Mouse (Mus musculus) right cerebral cortex, postnatal 14 days (tissue): ENCODE results near the gene Pa2g4.

Experiments used
- DNase-seq: peaks from one replicate; pipeline ENCODE4 v3.0.0; 2022

Gene Pa2g4

DNA sequence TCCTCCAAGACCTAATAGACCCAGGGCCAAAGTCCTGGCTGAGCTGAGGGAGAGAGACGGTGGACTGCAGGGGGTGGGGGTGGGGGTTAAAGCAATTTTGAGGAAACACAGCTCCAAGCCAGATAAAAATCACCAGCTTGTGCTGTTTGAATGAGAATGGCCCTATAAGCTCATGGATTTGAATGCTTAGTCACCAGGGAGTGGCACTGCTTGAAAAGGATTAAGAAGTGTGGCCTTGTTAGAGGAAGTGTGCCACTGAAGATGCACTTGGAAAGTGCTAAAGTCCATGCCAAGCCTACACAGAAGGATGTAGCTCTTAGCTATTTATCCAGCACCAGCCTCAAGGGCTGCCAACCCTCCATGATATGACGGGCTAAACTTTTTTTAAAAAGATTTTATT lies 30.6 kb downstream of the Pa2g4 start:
- DNase-seq: no peak

GRCm38 (mm10) chr10:128526366-128527356 lies 39.1 kb downstream of the Pa2g4 start:
- DNase-seq: no peak

GRCm38 (mm10) chr10:128525671-128526308 lies 40.0 kb downstream of the Pa2g4 start, which contains the start of gene Esyt1:
Esyt1 (minus strand) TSS chr10:128525871.
- DNase-seq: peak; percentile 80

GRCm38 (mm10) chr10:128524732-128525662 lies 40.8 kb downstream of the Pa2g4 start:
- DNase-seq: peak; percentile 41

- no peak for DNase-seq
Observed at GRCm38 (mm10) chr10:128524111-128524731, 41.6 kb downstream of the Pa2g4 start.

DNA sequence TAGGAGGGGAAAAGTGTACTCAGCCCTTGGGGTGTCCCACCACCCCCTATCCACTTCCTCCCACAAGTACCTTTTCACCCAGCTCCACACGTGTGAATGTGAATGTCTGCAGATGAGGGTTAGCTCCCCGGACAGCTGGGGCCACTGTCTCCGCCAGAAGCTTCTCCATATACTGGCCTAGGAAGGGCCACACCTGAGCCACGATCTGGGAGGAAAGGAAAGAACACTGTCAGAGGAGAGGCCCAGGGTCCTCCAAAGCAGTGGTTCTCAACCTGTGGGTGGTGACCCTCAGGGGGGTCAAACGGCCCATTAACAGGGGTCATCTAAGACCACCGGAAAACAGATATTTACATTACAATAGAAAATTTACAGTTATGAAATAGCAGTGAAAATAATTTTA lies 43.4 kb downstream of the Pa2g4 start:
- DNase-seq: no peak

DNA sequence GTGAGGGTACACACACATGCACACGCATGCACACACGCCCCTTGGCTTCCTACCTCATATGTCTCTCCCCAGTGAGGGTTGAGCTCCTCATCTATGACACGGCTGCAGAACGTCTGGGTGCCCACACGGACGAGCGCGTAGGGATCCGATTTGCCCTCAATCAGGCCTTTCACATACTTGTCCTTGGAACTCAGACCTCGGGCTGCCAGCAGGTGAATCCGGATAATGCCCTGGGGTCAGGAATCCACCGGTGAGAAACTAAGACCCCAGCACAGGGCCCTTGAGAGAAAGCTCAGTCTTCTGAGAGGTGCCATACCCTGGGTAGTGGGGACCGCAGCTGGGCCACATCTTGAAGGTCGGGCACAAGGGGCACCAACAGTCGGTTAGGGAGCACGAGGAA lies 45.2 kb downstream of the Pa2g4 start:
- no peak for DNase-seq

DNA sequence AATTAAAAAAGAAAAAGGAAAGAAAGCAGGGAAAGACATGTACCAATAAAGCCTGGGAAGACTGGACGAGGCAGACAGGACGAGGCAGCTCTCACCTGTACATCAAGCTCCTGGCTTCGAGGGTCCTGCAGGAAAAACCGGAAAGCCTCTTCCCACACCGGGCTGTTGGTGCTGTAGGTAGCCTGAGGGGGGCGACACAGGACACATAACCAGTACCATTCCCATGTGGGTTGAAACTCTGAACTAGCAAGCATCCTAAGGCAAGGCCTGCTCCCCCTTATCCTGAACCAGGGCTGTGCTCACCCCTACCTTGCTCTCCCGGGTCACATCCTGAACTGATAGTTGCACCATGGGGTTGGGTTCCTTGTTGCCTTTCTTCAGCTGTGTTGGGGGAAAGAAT lies 47.0 kb downstream of the Pa2g4 start:
- no peak for DNase-seq

GRCm38 (mm10) chr10:128516677-128517076 lies 49.1 kb downstream of the Pa2g4 start:
- no peak for DNase-seq

DNA sequence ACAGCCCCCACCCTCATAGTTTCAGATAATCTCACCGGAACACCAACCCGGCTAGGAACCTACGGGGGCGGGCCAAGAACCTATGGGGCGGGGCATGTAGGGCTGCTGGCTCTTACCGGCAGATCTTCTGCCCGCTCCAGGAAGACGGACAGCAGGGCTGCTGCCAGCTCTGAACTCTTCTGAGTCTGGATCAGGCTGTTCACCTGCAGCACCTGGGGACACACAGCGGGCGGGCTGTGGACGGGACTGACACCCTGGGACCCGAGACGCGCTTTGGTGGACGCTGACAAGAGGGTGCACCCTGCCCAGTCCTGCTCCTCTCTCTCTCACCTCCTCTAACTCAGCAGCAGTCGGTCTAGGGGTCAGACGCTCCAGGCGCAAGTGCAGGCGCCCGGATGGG lies 49.8 kb downstream of the Pa2g4 start:
- DNase-seq: no peak

- DNase-seq: no peak
Observed at GRCm38 (mm10) chr10:128515044-128515443, 50.7 kb downstream of the Pa2g4 start.

GRCm38 (mm10) chr10:128511761-128512160 lies 54.0 kb downstream of the Pa2g4 start:
- DNase-seq: no peak

GRCm38 (mm10) chr10:128511189-128511588 lies 54.6 kb downstream of the Pa2g4 start:
- no peak for DNase-seq

DNA sequence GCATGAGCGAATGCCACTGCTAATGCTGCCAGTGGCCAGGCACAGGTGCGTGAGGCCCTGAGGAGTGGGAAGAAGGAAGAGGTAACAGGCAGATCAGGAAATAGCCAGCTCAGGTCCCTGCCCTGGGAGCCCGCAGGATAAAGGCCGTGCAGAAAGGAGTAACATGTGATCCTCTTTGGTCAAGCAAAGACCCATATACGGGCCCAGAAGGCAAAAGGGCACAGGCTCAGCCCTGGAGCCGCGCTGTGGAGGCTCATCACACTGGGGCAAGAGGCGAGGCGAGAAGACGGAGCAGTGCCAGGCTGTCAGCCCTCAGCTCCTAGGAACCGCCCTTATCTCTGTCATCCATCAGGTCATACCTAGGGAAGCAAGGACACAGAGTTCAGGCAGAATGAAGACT lies 55.5 kb downstream of the Pa2g4 start:
- DNase-seq: no peak

- DNase-seq: no peak
Observed at GRCm38 (mm10) chr10:128509831-128510230, 56.0 kb downstream of the Pa2g4 start.

DNA sequence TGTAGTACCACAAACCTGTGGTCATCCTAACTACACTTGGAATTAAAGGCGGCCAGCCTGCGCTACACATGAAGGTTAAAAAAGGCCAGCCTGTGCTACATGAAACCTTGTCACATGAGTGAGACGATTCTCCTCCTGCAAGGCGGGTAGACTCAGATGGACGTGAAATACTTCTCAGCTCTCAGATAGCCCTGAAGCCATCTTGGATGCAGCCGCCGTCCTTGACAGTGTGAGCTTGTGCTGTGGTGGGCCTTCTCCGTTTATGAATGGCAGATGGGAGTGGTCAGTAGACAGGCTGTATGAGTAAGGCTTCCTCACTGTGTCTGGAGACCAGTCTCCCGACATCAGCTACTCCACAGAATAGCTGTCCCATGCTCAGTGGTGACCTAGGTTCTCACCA lies 56.6 kb downstream of the Pa2g4 start:
- DNase-seq: no peak

DNA sequence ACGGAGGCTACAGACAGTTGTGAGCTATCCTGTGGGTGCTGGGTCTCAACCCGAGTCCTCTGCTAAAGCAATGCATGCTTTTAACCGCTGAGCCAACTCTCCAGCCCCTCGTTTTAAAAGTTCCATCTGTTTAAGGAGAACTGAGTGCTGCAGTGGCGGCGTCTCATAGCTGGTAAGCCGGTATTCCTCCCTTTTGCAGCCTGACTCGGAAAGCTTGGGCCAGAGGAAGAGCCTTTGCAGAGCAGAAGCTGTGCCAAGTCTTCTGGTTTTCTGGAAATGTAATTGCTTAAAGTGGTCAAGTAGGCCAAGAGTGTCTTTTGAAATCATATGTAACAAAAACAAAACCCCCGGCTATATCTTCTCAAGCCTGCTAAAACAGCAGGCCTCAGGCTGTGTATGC lies 57.5 kb downstream of the Pa2g4 start:
- no peak for DNase-seq
